Mouse (Mus musculus) myocyte (in vitro differentiated cells): ENCODE data around the gene Dennd1b. TPM values are rescaled to one million over a fixed set of nuclear protein-coding genes. Genes with fewer than 3 reads are reported as not detected.
A peak's percentile ranks its signal among the peaks of the same experiment; 100 is the strongest.

Experiments used
- H3K27me3 ChIP-seq: one replicate; pipeline ENCODE4 v1.6.1; 2011; ENCODE audit not compliant: control insufficient read depth, insufficient read depth, insufficient read length
- H3K36me3 ChIP-seq: one replicate; pipeline ENCODE4 v1.6.1; 2011; ENCODE audit not compliant: control insufficient read depth, insufficient read depth
- H3K4me2 ChIP-seq: one replicate; pipeline ENCODE4 v1.6.1; 2011; ENCODE audit warnings: low read depth, control low read depth
- H3K4me3 ChIP-seq: one replicate; pipeline ENCODE4 v1.5.1; 2011; ENCODE audit warnings: mild to moderate bottlenecking, control low read depth, moderate library complexity
- H3K79me2 ChIP-seq: one replicate; pipeline ENCODE4 v1.6.1; 2011; ENCODE audit not compliant: control insufficient read depth, insufficient read depth
- H3ac ChIP-seq: one replicate; pipeline ENCODE4 v1.6.1; 2011; ENCODE audit not compliant: control insufficient read depth, insufficient read length
- CEBPB ChIP-seq: IDR thresholded peaks from 2 replicates; pipeline ENCODE4 v1.6.1; 2011; ENCODE audit warnings: mild to moderate bottlenecking, moderate library complexity; ENCODE audit not compliant: poor library complexity, insufficient read depth, severe bottlenecking
- E2F4 ChIP-seq: IDR thresholded peaks from one replicate; pipeline ENCODE4 v1.6.1; 2011; ENCODE audit warnings: mild to moderate bottlenecking, control low read depth, moderate library complexity; ENCODE audit not compliant: insufficient read depth
- MAX ChIP-seq: IDR thresholded peaks from one replicate; pipeline ENCODE4 v1.6.1; 2011; ENCODE audit warnings: low read depth, mild to moderate bottlenecking, control low read depth
- MYOD1 ChIP-seq, 3 experiments: IDR thresholded peaks; one replicate each; pipeline ENCODE4 v1.6.1; 2011; ENCODE audit warnings: control low read depth in 2 of 3, low read depth in 2 of 3, mild to moderate bottlenecking in 2 of 3, moderate library complexity in 1 of 3; ENCODE audit not compliant: insufficient read length in 2 of 3, control insufficient read depth in 1 of 3
- MYOG ChIP-seq, 3 experiments: IDR thresholded peaks; one replicate each; pipeline ENCODE4 v1.6.1; 2011; ENCODE audit warnings: control low read depth in 2 of 3, low read depth in 2 of 3, mild to moderate bottlenecking in 2 of 3; ENCODE audit not compliant: insufficient read length in 2 of 3, control insufficient read depth in 1 of 3, insufficient read depth in 1 of 3
- POLR2A ChIP-seq: IDR thresholded peaks from one replicate; pipeline ENCODE4 v1.6.1; 2011; ENCODE audit warnings: low read depth, mild to moderate bottlenecking, control low read depth, moderate library complexity; ENCODE audit not compliant: insufficient read length
- POLR2AphosphoS2 ChIP-seq: IDR thresholded peaks from one replicate; pipeline ENCODE4 v1.6.1; 2011; ENCODE audit warnings: low read depth, control low read depth; ENCODE audit not compliant: insufficient read length
- REST ChIP-seq: IDR thresholded peaks from one replicate; pipeline ENCODE4 v1.6.1; 2011; ENCODE audit warnings: mild to moderate bottlenecking, control low read depth, moderate library complexity; ENCODE audit not compliant: insufficient read depth, insufficient read length
- SRF ChIP-seq: IDR thresholded peaks from one replicate; pipeline ENCODE4 v1.6.1; 2011; ENCODE audit warnings: low read depth; ENCODE audit not compliant: control insufficient read depth, insufficient read length
- TCF12 ChIP-seq: IDR thresholded peaks from one replicate; pipeline ENCODE4 v1.6.1; 2011; ENCODE audit warnings: mild to moderate bottlenecking, control low read depth; ENCODE audit not compliant: poor library complexity, insufficient read depth, severe bottlenecking
- TCF3 ChIP-seq: IDR thresholded peaks from one replicate; pipeline ENCODE4 v1.6.1; 2011; ENCODE audit warnings: low read depth, control low read depth; ENCODE audit not compliant: insufficient read length
- USF1 ChIP-seq: IDR thresholded peaks from one replicate; pipeline ENCODE4 v1.6.1; 2011; ENCODE audit warnings: low read depth, mild to moderate bottlenecking, control low read depth, moderate library complexity
- polyA plus RNA-seq: library from polyadenylated mRNA; unstranded; fragments of >200 nt; fragmentation: generic; extraction: Trizol; gene quantifications from one replicate; pipeline ENCODE4 v1.2.1, GENCODE M21; 2012; ENCODE audit warnings: missing spikeins

The Dennd1b gene
- polyA plus RNA-seq, 1 experiment, result 1.3 TPM

DNA sequence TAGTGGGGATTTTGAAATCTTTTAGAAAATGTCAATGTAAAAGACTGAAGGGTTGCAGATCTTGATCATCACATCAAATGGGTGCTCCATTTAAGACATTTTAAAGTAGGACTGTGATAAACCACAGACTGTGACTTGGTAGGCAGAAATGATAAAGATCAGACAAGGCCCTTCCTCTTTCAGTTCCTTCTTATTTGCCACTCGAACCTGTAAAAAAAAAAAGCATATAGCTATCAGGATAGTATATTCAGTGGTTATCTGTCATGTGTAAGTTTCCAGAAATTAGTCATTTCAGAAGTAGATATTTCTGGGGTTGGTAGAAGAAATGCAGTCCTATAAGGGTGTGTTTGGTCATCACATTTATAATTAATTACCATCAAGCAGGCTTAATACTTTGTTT lies 12.7 kb downstream of the Dennd1b start:
- Histone ChIP-seq H3K79me2 (peaks cover 24% of the 10 kb centered on the region), H3K27me3 (no peaks in the 10 kb centered on the region), H3K4me2 (no peak overlapping the region), H3K4me3 (no peak overlapping the region), H3K36me3 (no peaks in the 10 kb centered on the region), H3ac (no peak overlapping the region)
- TF ChIP-seq TCF3, result no peak
- TF ChIP-seq E2F4, result no peak
- TF ChIP-seq TCF12, result no peak
- TF ChIP-seq MAX, result no peak
- TF ChIP-seq POLR2AphosphoS2, result no peak
- no peak for TF ChIP-seq MYOG (IDR thresholded peaks at IDR 0.05; ENCODE audit: control insufficient read depth in 1 of 3, insufficient read depth in 1 of 3, insufficient read length in 2 of 3, low read depth in 2 of 3)
- no peak for TF ChIP-seq USF1
- TF ChIP-seq MYOD1 (IDR thresholded peaks at IDR 0.05; ENCODE audit: control insufficient read depth in 1 of 3, insufficient read length in 2 of 3, low read depth in 2 of 3), result no peak
- TF ChIP-seq CEBPB, result no peak
- no peak for TF ChIP-seq POLR2A
- no peak for TF ChIP-seq REST
- TF ChIP-seq SRF, result no peak

DNA sequence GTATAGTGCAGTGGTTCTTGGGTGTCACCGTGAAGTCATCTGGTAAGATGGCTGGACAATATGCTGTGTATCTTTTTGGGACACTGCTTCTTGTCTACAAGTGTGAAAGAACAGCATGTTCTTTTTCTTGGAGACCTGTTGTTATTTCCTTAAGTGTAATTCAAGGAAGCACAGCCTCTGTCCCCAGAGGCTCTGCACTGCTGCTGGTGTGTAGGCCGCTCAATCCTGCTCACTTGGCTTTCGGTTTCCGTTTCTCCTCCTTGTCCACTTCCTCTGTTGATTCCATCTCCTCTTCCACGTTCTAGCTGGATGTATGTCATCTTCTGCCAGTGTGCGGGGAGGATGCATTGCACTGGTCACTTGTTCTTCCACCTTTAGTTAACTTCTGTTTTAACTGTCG lies 19.0 kb downstream of the Dennd1b start:
- no peaks in the 10 kb centered on the region for H3K36me3 ChIP-seq
- H3ac ChIP-seq, result no peak overlapping the region
- TF ChIP-seq SRF, result no peak
- TF ChIP-seq E2F4, result no peak
- no peak overlapping the region for H3K4me3 ChIP-seq
- no peaks in the 10 kb centered on the region for H3K27me3 ChIP-seq
- H3K4me2 ChIP-seq, result peak overlapping the region; percentile 73
- peaks cover 27% of the 10 kb centered on the region for H3K79me2 ChIP-seq

DNA sequence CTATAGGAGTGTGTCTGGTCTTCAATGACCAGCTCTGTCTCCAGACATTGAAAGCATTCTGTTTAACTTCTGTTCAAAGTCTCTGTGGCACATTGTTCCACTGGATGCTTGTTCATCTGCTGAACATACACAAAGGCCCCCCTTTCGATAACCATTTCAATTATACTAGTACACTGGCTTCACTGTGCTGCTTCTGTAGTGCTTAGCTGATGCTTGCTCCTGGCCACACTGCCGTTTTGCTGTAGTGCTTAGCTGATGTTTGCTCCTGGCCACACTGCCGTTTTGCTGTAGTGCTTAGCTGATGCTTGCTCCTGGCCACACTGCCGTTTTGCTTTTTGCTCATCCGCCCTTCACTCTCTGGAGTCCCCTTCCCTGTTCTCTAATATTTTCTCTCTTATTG lies 19.4 kb downstream of the Dennd1b start:
- H3ac ChIP-seq, result no peak overlapping the region
- TF ChIP-seq POLR2A, result no peak
- no peak for TF ChIP-seq POLR2AphosphoS2
- TF ChIP-seq USF1, result no peak
- TF ChIP-seq E2F4, result no peak
- no peak for TF ChIP-seq REST
- TF ChIP-seq MYOG (IDR thresholded peaks at IDR 0.05; ENCODE audit: control insufficient read depth in 1 of 3, insufficient read depth in 1 of 3, insufficient read length in 2 of 3, low read depth in 2 of 3), result no peak
- no peak for TF ChIP-seq TCF3
- TF ChIP-seq CEBPB, result no peak
- TF ChIP-seq TCF12, result no peak
- H3K79me2 ChIP-seq, result peaks cover 23% of the 10 kb centered on the region
- no peaks in the 10 kb centered on the region for H3K36me3 ChIP-seq
- no peaks in the 10 kb centered on the region for H3K27me3 ChIP-seq
- H3K4me3 ChIP-seq, result no peak overlapping the region
- peak overlapping the region; percentile 73 for H3K4me2 ChIP-seq

DNA sequence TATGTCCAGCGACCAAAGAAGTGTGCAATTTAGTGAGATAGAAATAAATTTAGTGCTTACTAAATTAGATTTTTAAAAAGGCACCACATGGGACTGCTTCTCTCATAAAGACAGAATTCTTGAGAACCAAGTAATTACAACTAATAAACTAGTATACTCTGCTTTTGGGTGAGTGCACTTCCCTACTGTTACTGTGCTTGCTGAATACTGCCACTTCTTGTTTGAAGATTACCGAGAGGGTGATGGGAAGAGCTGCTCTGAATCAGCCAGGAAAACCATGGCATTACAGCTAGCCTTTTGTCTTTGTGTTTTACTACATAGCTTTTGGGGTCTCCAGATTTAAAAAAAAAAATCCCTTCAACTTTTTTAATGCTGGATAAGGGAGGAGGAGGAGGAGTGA lies 19.8 kb downstream of the Dennd1b start:
- Histone ChIP-seq H3K27me3 (no peaks in the 10 kb centered on the region), H3K36me3 (no peaks in the 10 kb centered on the region), H3K79me2 (peaks cover 19% of the 10 kb centered on the region), H3ac (no peak overlapping the region), H3K4me3 (no peak overlapping the region), H3K4me2 (peak overlapping the region; percentile 73)
- TF ChIP-seq USF1 (no peak), TCF3 (no peak), SRF (no peak), REST (no peak), MYOG (IDR thresholded peaks at IDR 0.05; ENCODE audit: control insufficient read depth in 1 of 3, insufficient read depth in 1 of 3, insufficient read length in 2 of 3, low read depth in 2 of 3) (no peak), MAX (no peak), CEBPB (no peak), POLR2AphosphoS2 (no peak), TCF12 (no peak), POLR2A (no peak), E2F4 (no peak), MYOD1 (IDR thresholded peaks at IDR 0.05; ENCODE audit: control insufficient read depth in 1 of 3, insufficient read length in 2 of 3, low read depth in 2 of 3) (no peak)

DNA sequence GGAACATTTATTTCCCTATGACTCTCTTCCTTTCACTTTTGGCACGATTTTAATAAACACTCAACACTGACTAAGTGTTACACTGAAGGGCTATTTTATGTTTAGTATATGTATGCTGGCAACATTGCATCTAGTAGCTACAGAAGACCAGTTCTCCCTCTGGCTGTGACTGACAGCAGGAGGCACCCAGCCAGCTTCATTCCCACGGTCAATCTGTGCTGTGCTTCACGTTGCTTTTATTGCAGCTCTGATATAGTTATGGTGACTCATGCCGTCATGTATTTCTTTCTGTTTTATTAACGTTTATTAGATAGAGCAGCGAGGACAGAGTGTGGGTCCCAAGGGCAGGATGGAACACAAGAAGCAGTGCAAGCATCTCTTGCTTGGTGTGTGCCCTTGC lies 20.2 kb downstream of the Dennd1b start:
- H3K27me3 ChIP-seq, result no peaks in the 10 kb centered on the region
- H3K79me2 ChIP-seq, result peaks cover 19% of the 10 kb centered on the region
- H3K4me3 ChIP-seq, result no peak overlapping the region
- no peaks in the 10 kb centered on the region for H3K36me3 ChIP-seq
- peak overlapping the region; percentile 73 for H3K4me2 ChIP-seq
- TF ChIP-seq MAX, result no peak
- TF ChIP-seq SRF, result no peak
- no peak for TF ChIP-seq USF1
- no peak for TF ChIP-seq POLR2AphosphoS2
- no peak for TF ChIP-seq POLR2A
- TF ChIP-seq MYOD1 (IDR thresholded peaks at IDR 0.05; ENCODE audit: control insufficient read depth in 1 of 3, insufficient read length in 2 of 3, low read depth in 2 of 3), result no peak
- H3ac ChIP-seq, result no peak overlapping the region
